Mouse (Mus musculus) stomach, postnatal 0 days (tissue): ENCODE data around the gene Nutf2. TPM values are rescaled to one million over a fixed set of nuclear protein-coding genes. Genes with fewer than 3 reads are reported as not detected.

Experiments
- ATAC-seq: fragments of 200-750 bp; cut with Nextera tagmentation; 2 replicates; pipeline ENCODE4 v1.8.0; 2017; ENCODE audit not compliant: low FRiP score, low TSS enrichment
- DNase-seq: peaks from one replicate; pipeline ENCODE4 v3.0.0-alpha.2; 2016; ENCODE audit warnings: low spot score
- H3K27ac ChIP-seq: fragments of 300-500 bp; sonication (generic); replicated peaks from 2 replicates; pipeline ENCODE4 v1.5.1; 2014; ENCODE audit warnings: mild to moderate bottlenecking, control low read depth
- H3K27me3 ChIP-seq: fragments of 300-500 bp; sonication (generic); 2 replicates; pipeline ENCODE4 v1.6.1; 2014; ENCODE audit warnings: low read length; ENCODE audit not compliant: control insufficient read depth, insufficient read depth
- H3K36me3 ChIP-seq: fragments of 300-500 bp; sonication (generic); 2 replicates; pipeline ENCODE4 v1.6.1; 2014; ENCODE audit warnings: low read length, mixed read lengths; ENCODE audit not compliant: control insufficient read depth, insufficient read depth
- H3K4me1 ChIP-seq: fragments of 300-500 bp; sonication (generic); replicated peaks from 2 replicates; pipeline ENCODE4 v1.6.1; 2014; ENCODE audit warnings: antibody characterized with exemption; ENCODE audit not compliant: control insufficient read depth, insufficient read depth
- H3K4me2 ChIP-seq: fragments of 300-500 bp; sonication (generic); replicated peaks from 2 replicates; pipeline ENCODE4 v1.6.1; 2014; ENCODE audit warnings: low read depth, mild to moderate bottlenecking, control low read depth, moderate library complexity
- H3K4me3 ChIP-seq: fragments of 300-500 bp; sonication (generic); 2 replicates; pipeline ENCODE4 v1.5.1; 2014; ENCODE audit warnings: low read depth, low read length, control low read depth
- H3K9ac ChIP-seq: fragments of 300-500 bp; sonication (generic); 2 replicates; pipeline ENCODE4 v1.6.1; 2014; ENCODE audit warnings: mild to moderate bottlenecking, low read length, control low read depth, mixed read lengths
- H3K9me3 ChIP-seq: fragments of 300-500 bp; sonication (generic); 2 replicates; pipeline ENCODE4 v1.6.1; 2016; ENCODE audit warnings: low read length; ENCODE audit not compliant: control insufficient read depth
- CTCF ChIP-seq: IDR thresholded peaks from 2 replicates; pipeline ENCODE4 v1.5.1; 2016; ENCODE audit warnings: antibody characterized with exemption, low read depth, mild to moderate bottlenecking, moderate library complexity
- EP300 ChIP-seq: optimal IDR thresholded peaks from 2 replicates; pipeline ENCODE3; 2016; ENCODE audit warnings: antibody characterized with exemption
- WGBS: fragments of 180-500 bp; shearing (Covaris S2); extraction: QIAGEN DNeasy Blood & Tissue Kit; methylation state at CpG from one replicate; pipeline ENCODE4 v1.1.7; 2014; 5-methylcytosine and 5-hydroxymethylcytosine counted together
- polyA plus RNA-seq: library from polyadenylated mRNA; unstranded; fragments of >200 nt; fragmentation: Nextera tagmentation; extraction: Ambion mirVana; gene quantifications from 2 replicates; pipeline ENCODE4 v1.2.1, GENCODE M21; 2015

The Nutf2 gene
- polyA plus RNA-seq, 1 experiment from 2014 or later: 103 TPM

DNA sequence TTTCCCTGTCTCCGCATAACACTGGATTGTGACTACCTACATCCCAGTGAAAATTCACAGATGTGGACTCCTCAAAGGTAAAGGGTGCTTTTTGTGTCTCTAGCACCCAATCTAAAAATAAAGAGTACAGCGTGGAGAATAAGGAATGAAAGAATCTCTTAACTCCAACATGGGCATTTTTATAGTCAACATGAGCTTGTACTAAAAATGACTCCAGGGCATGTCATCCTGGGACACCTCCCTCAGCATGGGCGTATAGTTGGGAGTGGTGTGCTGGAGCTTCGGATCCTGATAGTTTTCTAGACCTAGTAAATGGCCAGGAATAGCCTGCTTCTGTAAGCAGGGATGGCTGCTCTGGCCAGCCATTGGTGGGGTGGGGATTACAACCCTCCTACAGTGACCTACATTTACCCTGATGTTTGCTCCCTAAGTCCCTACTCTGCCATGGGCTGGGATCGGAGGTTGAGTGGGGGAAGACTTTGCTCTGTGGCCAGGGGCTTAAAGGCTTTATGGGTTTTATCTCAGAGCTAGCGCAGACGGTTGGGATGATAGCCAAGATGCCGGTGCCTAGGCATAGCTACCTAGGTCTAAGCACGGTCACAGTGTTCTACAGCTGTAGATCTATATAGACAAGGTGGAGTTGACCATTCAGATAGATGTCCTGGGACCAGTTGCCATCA, 37.6 kb downstream of the Nutf2 start:
- Histone ChIP-seq H3K4me2 (no peak overlapping the region), H3K4me1 (no peaks in the 10 kb centered on the region), H3K27ac (no peak overlapping the region), H3K9ac (no peak overlapping the region), H3K9me3 (no peaks in the 10 kb centered on the region), H3K27me3 (no peaks in the 10 kb centered on the region), H3K36me3 (no peaks in the 10 kb centered on the region), H3K4me3 (no peak overlapping the region)
- TF ChIP-seq CTCF: no peak
- no peak for TF ChIP-seq EP300
- ATAC-seq (no peak), DNase-seq (no peak)
- 67% methylated on average over 9 of the region's 9 CpGs for WGBS

DNA sequence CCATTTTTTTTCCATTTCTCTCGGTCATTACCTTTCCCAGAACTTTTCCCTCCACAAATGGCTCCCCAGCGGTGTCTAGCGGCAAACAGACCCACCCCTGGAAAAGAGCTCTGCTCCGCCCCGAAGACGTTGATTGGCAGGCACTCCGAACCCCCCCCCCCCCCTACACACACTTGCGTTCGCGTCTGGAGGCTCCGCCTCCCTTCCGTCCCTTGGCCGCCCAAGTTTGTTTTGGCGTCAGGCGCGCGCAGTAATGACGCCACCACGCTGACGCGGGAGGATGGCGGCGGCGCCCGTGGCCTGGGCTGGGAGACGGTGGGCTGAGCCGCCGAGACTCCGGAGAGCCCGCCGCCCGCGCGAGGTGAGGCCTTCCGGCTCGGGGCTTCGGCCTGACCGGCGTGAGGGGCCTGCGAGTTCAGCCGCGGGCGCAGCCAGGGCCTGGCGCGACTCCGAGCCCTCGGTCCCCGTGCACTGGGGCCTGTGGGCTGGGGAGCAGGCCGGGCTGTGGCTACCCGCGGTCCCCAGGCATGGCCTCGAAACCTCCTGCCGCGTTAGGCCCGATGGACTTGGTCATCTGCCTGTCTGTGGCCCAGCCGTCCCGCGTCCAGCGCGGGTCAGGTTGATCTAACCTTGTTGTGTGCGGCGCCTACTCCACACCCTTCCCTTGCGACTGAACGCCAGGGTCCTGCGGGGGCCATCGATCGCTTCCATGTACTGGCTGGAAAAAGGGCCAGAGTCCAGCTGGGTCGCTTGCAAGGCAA, 40.0 kb downstream of the Nutf2 start, which contains the start of gene Pskh1:
Gene Pskh1 (plus strand): TSS at position 262 of the 761 bp plus-strand sequence.
- ATAC-seq (peak; percentile 95), DNase-seq (peak; percentile 95)
- no peaks in the 10 kb centered on the region for H3K27me3 ChIP-seq
- no peaks in the 10 kb centered on the region for H3K9me3 ChIP-seq
- no peaks in the 10 kb centered on the region for H3K4me1 ChIP-seq
- peak; percentile 27; the same call in 1 of the 2 replicates for TF ChIP-seq CTCF
- TF ChIP-seq EP300: no peak
- peak within 1 kb of the TSS; percentile 77 for H3K4me2 ChIP-seq
- peak within 1 kb of the TSS; percentile 96 for H3K4me3 ChIP-seq
- H3K36me3 ChIP-seq: no peaks in the 10 kb centered on the region; the same call in 1 of the 2 replicates
- H3K9ac ChIP-seq: peak within 1 kb of the TSS; percentile 97
- H3K27ac ChIP-seq: peak within 1 kb of the TSS; percentile 93
- WGBS: under 1% methylated on average over 58 of the region's 68 CpGs

DNA sequence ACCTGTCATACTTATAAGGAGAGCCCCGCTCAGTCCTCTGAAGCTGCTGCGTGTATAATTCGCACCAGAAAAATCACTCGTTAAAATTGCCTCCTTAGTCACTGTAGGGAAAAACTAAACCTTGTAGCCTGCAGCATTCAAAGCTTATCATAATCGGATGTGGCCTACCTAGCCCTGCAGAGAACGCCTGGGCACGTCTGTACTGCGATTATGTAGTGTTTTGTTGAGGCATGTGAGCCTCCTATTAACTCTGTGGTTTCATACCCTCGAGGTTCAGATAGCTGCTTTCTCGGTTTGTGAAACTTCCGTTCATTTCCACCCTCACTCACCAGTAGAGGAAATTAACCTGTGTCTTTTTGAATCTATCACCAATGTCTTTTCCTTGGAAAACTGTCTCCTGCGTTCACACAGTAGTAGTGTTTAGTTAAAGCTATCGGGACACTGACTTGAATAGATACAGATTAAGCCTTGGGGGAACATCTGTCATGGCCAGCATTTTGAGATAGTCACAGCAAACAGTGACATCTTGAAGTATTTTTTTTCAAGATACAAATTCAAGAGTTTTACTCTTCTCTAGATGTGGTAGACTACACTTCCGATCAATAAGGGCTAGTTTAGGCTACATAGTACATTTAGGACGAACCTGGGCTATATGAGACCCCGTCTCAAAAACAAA, 40.7 kb downstream of the Nutf2 start:
- DNase-seq (no peak), ATAC-seq (no peak)
- Histone ChIP-seq H3K4me1 (no peaks in the 10 kb centered on the region), H3K4me2 (peak overlapping the region; percentile 77), H3K9ac (peak overlapping the region; percentile 97), H3K36me3 (no peaks in the 10 kb centered on the region; the same call in 1 of the 2 replicates), H3K27ac (peak overlapping the region; percentile 93), H3K4me3 (peak overlapping the region; percentile 96), H3K27me3 (no peaks in the 10 kb centered on the region), H3K9me3 (no peaks in the 10 kb centered on the region)
- 21% methylated on average over 16 of the region's 16 CpGs for whole genome bisulfite sequencing
- TF ChIP-seq EP300 (no peak), CTCF (no peak)

DNA sequence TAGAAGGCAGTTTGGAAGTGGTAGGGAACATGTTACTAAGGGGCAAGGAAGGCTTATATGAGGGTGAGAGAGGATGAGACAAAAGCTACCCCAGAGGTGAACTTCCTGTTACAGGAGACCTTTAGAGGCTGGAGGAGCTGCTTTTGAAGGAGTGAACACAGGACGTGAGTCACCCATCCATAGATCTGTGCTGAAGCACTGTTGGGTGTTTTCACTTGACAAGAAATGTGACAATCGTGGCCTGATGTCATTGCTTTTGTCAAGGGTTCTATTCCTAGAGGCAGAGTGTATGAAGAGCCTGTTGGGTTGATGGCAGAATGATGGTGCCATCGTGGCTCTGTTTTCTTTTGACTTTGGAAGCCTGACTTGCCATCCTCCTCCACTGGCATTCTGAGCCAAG, 59.0 kb downstream of the Nutf2 start:
- ATAC-seq: no peak
- no peaks in the 10 kb centered on the region for H3K9me3 ChIP-seq
- H3K4me1 ChIP-seq: no peaks in the 10 kb centered on the region
- 62% methylated on average over 3 of the region's 3 CpGs for WGBS
- H3K4me3 ChIP-seq: no peak overlapping the region
- H3K4me2 ChIP-seq: no peak overlapping the region
- H3K9ac ChIP-seq: no peak overlapping the region
- TF ChIP-seq EP300: no peak
- no peak for TF ChIP-seq CTCF
- no peaks in the 10 kb centered on the region for H3K27me3 ChIP-seq
- H3K36me3 ChIP-seq: peaks cover 2% of the 10 kb centered on the region; the same call in 1 of the 2 replicates
- no peak overlapping the region for H3K27ac ChIP-seq
- no peak for DNase-seq

DNA sequence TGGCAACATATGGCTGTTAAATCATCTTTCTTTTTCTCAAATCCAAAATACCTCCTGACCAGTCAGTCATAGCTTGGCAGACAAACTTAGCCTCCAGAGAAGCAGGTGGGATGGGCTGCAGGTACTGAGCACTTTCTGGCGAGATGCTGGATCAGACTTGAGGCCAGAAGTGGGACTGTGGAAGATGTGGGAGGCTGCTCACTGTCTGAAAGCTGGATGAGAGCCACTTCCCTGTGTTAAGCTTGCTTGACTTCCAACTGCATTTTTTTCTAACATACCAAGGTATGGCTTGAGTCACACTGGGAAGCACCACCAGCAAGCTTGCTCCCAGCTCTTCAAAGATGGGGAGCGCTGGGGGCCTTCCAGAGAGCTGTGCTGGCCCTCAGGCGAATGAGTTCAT, 64.7 kb downstream of the Nutf2 start:
- H3K27me3 ChIP-seq: no peaks in the 10 kb centered on the region
- H3K36me3 ChIP-seq: peaks cover 10% of the 10 kb centered on the region; the same call in 1 of the 2 replicates
- no peak for DNase-seq
- TF ChIP-seq EP300 (no peak), CTCF (no peak)
- no peak overlapping the region for H3K4me2 ChIP-seq
- WGBS: 70% methylated on average over 3 of the region's 3 CpGs
- H3K4me1 ChIP-seq: no peaks in the 10 kb centered on the region
- no peak overlapping the region for H3K4me3 ChIP-seq
- no peak overlapping the region for H3K27ac ChIP-seq
- ATAC-seq: no peak
- no peak overlapping the region for H3K9ac ChIP-seq
- H3K9me3 ChIP-seq: no peaks in the 10 kb centered on the region

Other genes with a start within 250 kb of the Nutf2 start
- 43.3 and 56.6 TPM in 2 replicates for gene Ctcf, start 224.0 kb upstream of the Nutf2 start, polyA plus RNA-seq
- gene Agrp, start 223.2 kb upstream of the Nutf2 start, polyA plus RNA-seq: 0.45 and 0.98 TPM in 2 replicates
- gene Carmil2, start 174.3 kb upstream of the Nutf2 start, polyA plus RNA-seq: 0.58 and 0.61 TPM in 2 replicates
- 26.7 and 30.7 TPM in 2 replicates for gene Acd, start 159.5 kb upstream of the Nutf2 start, polyA plus RNA-seq
- gene Pard6a, start 159.4 kb upstream of the Nutf2 start, polyA plus RNA-seq: 12.4 and 13.0 TPM in 2 replicates
- gene 4933405L10Rik, start 152.9 kb upstream of the Nutf2 start, polyA plus RNA-seq: 0.08 and 0.13 TPM in 2 replicates
- gene Enkd1, start 152.4 kb upstream of the Nutf2 start, polyA plus RNA-seq: 5.4 and 5.8 TPM in 2 replicates
- 14.5 and 16.9 TPM in 2 replicates for gene Gfod2, start 101.9 kb upstream of the Nutf2 start, polyA plus RNA-seq
- 7.1 TPM in 2 replicates for gene Ranbp10, start 33.2 kb upstream of the Nutf2 start, polyA plus RNA-seq
- gene Tsnaxip1, start 32.8 kb upstream of the Nutf2 start, polyA plus RNA-seq: not detected in 2 replicates
- 14.2 and 15.1 TPM in 2 replicates for gene Cenpt, start 7.3 kb upstream of the Nutf2 start, polyA plus RNA-seq
- 36.8 and 37.8 TPM in 2 replicates for gene Thap11, start 5.4 kb upstream of the Nutf2 start, polyA plus RNA-seq
- gene Edc4, start 20.3 kb downstream of the Nutf2 start, polyA plus RNA-seq: 13.7 and 14.8 TPM in 2 replicates
- gene Nrn1l, start 33.0 kb downstream of the Nutf2 start, polyA plus RNA-seq: 0.40 TPM in 1 of 2 replicates, not detected in the other
- gene Pskh1, start 39.9 kb downstream of the Nutf2 start, polyA plus RNA-seq: 13.4 and 14.8 TPM in 2 replicates
- 0.22 and 0.85 TPM in 2 replicates for gene Ctrl, start 73.3 kb downstream of the Nutf2 start, polyA plus RNA-seq
- 65.9 and 68.0 TPM in 2 replicates for gene Psmb10, start 77.9 kb downstream of the Nutf2 start, polyA plus RNA-seq
- gene Lcat, start 82.8 kb downstream of the Nutf2 start, polyA plus RNA-seq: 0.75 and 0.77 TPM in 2 replicates
- gene Slc12a4, start 105.5 kb downstream of the Nutf2 start, polyA plus RNA-seq: 12.8 and 14.1 TPM in 2 replicates
- not detected in 2 replicates for gene Dpep3, start 118.8 kb downstream of the Nutf2 start, polyA plus RNA-seq
- 8.1 and 8.3 TPM in 2 replicates for gene Dus2, start 130.8 kb downstream of the Nutf2 start, polyA plus RNA-seq
- gene Dpep2nb, start 145.4 kb downstream of the Nutf2 start, polyA plus RNA-seq: not detected in 2 replicates
- 9.2 and 10.0 TPM in 2 replicates for gene Ddx28, start 151.3 kb downstream of the Nutf2 start, polyA plus RNA-seq
- gene Nfatc3, start 198.3 kb downstream of the Nutf2 start, polyA plus RNA-seq: 2.5 TPM in 2 replicates